Mouse (Mus musculus): ENCODE results near the gene Wipf3.

DNA sequence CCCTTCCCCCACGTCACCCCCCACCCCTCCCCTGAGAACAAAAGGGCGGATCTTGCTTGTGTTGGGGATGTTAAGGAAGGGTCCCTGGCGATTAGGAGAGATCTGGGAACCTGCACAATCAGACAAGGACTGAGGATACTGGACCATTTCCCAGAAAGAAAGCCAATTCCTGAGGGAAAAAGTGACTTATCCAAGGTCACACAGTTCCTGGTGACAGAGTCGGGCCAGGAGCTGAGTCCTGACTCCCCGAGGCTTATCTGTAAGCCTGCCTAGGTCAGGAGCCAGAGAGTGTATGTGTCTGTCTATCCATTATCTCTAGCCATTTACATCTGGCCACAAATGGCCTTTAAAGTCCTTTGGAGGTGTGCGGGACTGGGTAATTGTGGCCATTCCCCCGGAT lies 818 bp downstream of the Wipf3 start:
- TF ChIP-seq CTCF (IDR thresholded peaks at IDR 0.05; ENCODE audit: low read depth) (no peak), EP300 (IDR thresholded peaks at IDR 0.05; ENCODE audit: low read depth) (no peak)
